Mouse (Mus musculus): Measurements from ENCODE around the gene Calm2. TPM values are rescaled to one million over a fixed set of nuclear protein-coding genes. Genes with fewer than 3 reads are reported as not detected.

Gene Calm2
- total and polyA plus RNA-seq, 2 experiments from 2014 or later: 841 to 3,128 TPM

GRCm38 (mm10) chr17:87471661-87472060 lies 24.9 kb upstream of the Calm2 start:
- Histone ChIP-seq H3K4me1 (ENCODE audit: insufficient read depth, low read length) (peaks cover 16% of the 10 kb centered on the region), H3K9ac (replicated peaks; ENCODE audit: low read length) (no peak overlapping the region), H3K4me3 (ENCODE audit: low read length) (no peak overlapping the region), H3K9me3 (ENCODE audit: low read length) (no peaks in the 10 kb centered on the region), H3K27me3 (ENCODE audit: insufficient read depth, low read length) (no peaks in the 10 kb centered on the region), H3K27ac (no peak overlapping the region), H3K4me2 (ENCODE audit: low read depth, low read length) (no peak overlapping the region), H3K36me3 (ENCODE audit: insufficient read depth, low read length) (no peaks in the 10 kb centered on the region)
- ATAC-seq (no peak), DNase-seq (ENCODE audit: low spot score) (no peak)
- no peak for TF ChIP-seq CTCF (IDR thresholded peaks at IDR 0.05; ENCODE audit: low read depth)
- 66% methylated on average over 6 of the region's 6 CpGs for WGBS

- no peak for TF ChIP-seq CTCF (IDR thresholded peaks at IDR 0.05; ENCODE audit: low read depth)
- Histone ChIP-seq H3K36me3 (ENCODE audit: insufficient read depth, low read length) (no peaks in the 10 kb centered on the region), H3K9me3 (ENCODE audit: low read length) (no peaks in the 10 kb centered on the region), H3K9ac (replicated peaks; ENCODE audit: low read length) (no peak overlapping the region), H3K4me2 (ENCODE audit: low read depth, low read length) (no peak overlapping the region), H3K4me1 (ENCODE audit: insufficient read depth, low read length) (peaks cover 16% of the 10 kb centered on the region), H3K4me3 (ENCODE audit: low read length) (no peak overlapping the region), H3K27ac (no peak overlapping the region), H3K27me3 (ENCODE audit: insufficient read depth, low read length) (no peaks in the 10 kb centered on the region)
- ATAC-seq (no peak), DNase-seq (ENCODE audit: low spot score) (no peak)
- WGBS: 81% methylated on average over 8 of the region's 8 CpGs
Observed at GRCm38 (mm10) chr17:87470797-87471196, 24.1 kb upstream of the Calm2 start.

DNA sequence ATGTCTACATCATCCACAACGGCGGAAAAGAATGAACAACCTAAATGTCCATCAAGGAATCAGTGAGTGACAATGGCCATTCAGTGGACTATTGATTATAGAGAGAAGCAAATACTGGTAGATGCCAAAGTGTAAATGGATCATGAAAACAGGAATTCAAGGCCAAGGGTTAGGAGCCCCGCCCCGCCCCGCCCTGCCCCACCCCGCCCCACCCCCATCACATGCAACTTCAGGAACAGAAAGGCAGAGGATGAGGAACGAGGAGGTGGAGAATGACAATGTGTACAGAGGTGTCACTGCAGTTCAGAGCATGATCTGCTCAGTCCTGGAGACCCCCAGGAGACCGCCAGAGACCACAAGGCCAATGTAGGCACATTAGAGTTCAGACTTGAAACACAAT lies 23.5 kb upstream of the Calm2 start:
- TF ChIP-seq CTCF (IDR thresholded peaks at IDR 0.05; ENCODE audit: low read depth): no peak
- Histone ChIP-seq H3K4me3 (ENCODE audit: low read length) (no peak overlapping the region), H3K27ac (no peak overlapping the region), H3K4me1 (ENCODE audit: insufficient read depth, low read length) (peaks cover 16% of the 10 kb centered on the region), H3K36me3 (ENCODE audit: insufficient read depth, low read length) (no peaks in the 10 kb centered on the region), H3K27me3 (ENCODE audit: insufficient read depth, low read length) (no peaks in the 10 kb centered on the region), H3K4me2 (ENCODE audit: low read depth, low read length) (no peak overlapping the region), H3K9ac (replicated peaks; ENCODE audit: low read length) (no peak overlapping the region), H3K9me3 (ENCODE audit: low read length) (no peaks in the 10 kb centered on the region)
- 73% methylated on average over 8 of the region's 8 CpGs for WGBS
- DNase-seq (ENCODE audit: low spot score) (no peak), ATAC-seq (no peak)

DNA sequence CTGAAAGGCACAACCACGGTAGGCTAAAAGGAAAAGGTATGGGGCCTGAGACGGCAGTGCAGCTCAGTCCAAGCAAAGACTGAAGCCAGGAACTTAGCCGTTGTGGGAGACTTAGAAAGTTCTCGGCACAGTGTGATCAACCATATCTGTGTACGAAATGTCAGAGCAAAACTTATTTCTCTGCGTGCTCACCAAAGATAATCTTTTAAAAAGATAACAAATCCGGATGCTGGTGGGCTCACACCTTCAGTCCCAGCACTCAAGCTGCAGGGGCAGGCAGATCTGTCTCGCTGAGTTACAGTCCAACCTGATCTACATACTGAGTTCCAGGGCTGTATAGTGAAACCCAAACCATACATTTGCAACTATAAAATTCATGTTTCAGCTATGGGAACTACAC lies 22.7 kb upstream of the Calm2 start:
- H3K9ac ChIP-seq (replicated peaks; ENCODE audit: low read length): no peak overlapping the region
- no peak for TF ChIP-seq CTCF (IDR thresholded peaks at IDR 0.05; ENCODE audit: low read depth)
- H3K27me3 ChIP-seq (ENCODE audit: insufficient read depth, low read length): no peaks in the 10 kb centered on the region
- ATAC-seq (no peak), DNase-seq (ENCODE audit: low spot score) (no peak)
- H3K27ac ChIP-seq: no peak overlapping the region
- no peak overlapping the region for H3K4me2 ChIP-seq (ENCODE audit: low read depth, low read length)
- 84% methylated on average over 8 of the region's 8 CpGs for WGBS
- no peak overlapping the region for H3K4me3 ChIP-seq (ENCODE audit: low read length)
- no peaks in the 10 kb centered on the region for H3K9me3 ChIP-seq (ENCODE audit: low read length)
- no peaks in the 10 kb centered on the region for H3K36me3 ChIP-seq (ENCODE audit: insufficient read depth, low read length)
- H3K4me1 ChIP-seq (ENCODE audit: insufficient read depth, low read length): peaks cover 14% of the 10 kb centered on the region

DNA sequence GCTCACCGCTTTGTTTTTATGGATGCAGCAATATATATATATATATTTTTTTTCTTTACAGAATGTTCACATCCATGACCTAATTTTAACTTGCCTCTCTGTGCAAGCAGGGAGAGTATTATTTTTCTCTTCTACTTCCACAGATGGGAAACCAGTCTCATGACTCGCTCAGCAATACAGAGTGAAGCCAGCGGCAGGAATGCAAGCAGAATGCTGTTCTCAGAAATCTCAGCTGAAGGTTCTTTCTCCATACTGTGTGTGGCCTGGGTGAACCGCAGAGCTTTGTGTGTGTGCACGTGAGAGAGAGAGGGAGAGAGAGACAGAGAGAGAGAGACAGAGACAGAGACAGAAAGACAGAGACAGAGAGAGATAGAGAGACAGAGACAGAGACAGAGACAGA lies 21.9 kb upstream of the Calm2 start:
- WGBS: 74% methylated on average over 5 of the region's 5 CpGs
- Histone ChIP-seq H3K4me3 (ENCODE audit: low read length) (no peak overlapping the region), H3K4me2 (ENCODE audit: low read depth, low read length) (no peak overlapping the region), H3K9me3 (ENCODE audit: low read length) (no peaks in the 10 kb centered on the region), H3K27me3 (ENCODE audit: insufficient read depth, low read length) (no peaks in the 10 kb centered on the region), H3K36me3 (ENCODE audit: insufficient read depth, low read length) (no peaks in the 10 kb centered on the region), H3K9ac (replicated peaks; ENCODE audit: low read length) (no peak overlapping the region), H3K27ac (no peak overlapping the region), H3K4me1 (ENCODE audit: insufficient read depth, low read length) (peaks cover 6% of the 10 kb centered on the region)
- no peak for TF ChIP-seq CTCF (IDR thresholded peaks at IDR 0.05; ENCODE audit: low read depth)
- ATAC-seq: no peak
- DNase-seq (ENCODE audit: low spot score): no peak

GRCm38 (mm10) chr17:87461499-87461896 lies 14.8 kb upstream of the Calm2 start:
- WGBS: 42% methylated on average over 3 of the region's 3 CpGs
- Histone ChIP-seq H3K9me3 (ENCODE audit: low read length) (no peaks in the 10 kb centered on the region), H3K9ac (replicated peaks; ENCODE audit: low read length) (no peak overlapping the region), H3K27me3 (ENCODE audit: insufficient read depth, low read length) (no peaks in the 10 kb centered on the region), H3K4me2 (ENCODE audit: low read depth, low read length) (no peak overlapping the region), H3K36me3 (ENCODE audit: insufficient read depth, low read length) (no peaks in the 10 kb centered on the region), H3K4me3 (ENCODE audit: low read length) (no peak overlapping the region), H3K27ac (no peak overlapping the region), H3K4me1 (ENCODE audit: insufficient read depth, low read length) (peaks cover 37% of the 10 kb centered on the region)
- ATAC-seq: no peak
- TF ChIP-seq CTCF (IDR thresholded peaks at IDR 0.05; ENCODE audit: low read depth): peak; percentile 42; the same call in 1 of the 2 replicates
- DNase-seq (ENCODE audit: low spot score): no peak

GRCm38 (mm10) chr17:87460669-87461498 lies 14.1 kb upstream of the Calm2 start:
- WGBS: 16% methylated on average over 17 of the region's 17 CpGs
- 0 out of 2 replicates have a peak, but pooled peaks have one; percentile 41 for ATAC-seq
- no peak for TF ChIP-seq CTCF (IDR thresholded peaks at IDR 0.05; ENCODE audit: low read depth)
- Histone ChIP-seq H3K27ac (peak overlapping the region; percentile 68), H3K4me3 (ENCODE audit: low read length) (no peak overlapping the region), H3K36me3 (ENCODE audit: insufficient read depth, low read length) (no peaks in the 10 kb centered on the region), H3K4me2 (ENCODE audit: low read depth, low read length) (peak overlapping the region; percentile 38), H3K4me1 (ENCODE audit: insufficient read depth, low read length) (peaks cover 37% of the 10 kb centered on the region), H3K27me3 (ENCODE audit: insufficient read depth, low read length) (no peaks in the 10 kb centered on the region), H3K9ac (replicated peaks; ENCODE audit: low read length) (0 out of 2 replicates have a peak overlapping the region, but pooled peaks have one; percentile 7), H3K9me3 (ENCODE audit: low read length) (no peaks in the 10 kb centered on the region)
- peak; percentile 46 for DNase-seq (ENCODE audit: low spot score)
